Mouse (Mus musculus) kidney, postnatal 0 days (tissue): ENCODE results near the gene Nucb1. TPM values are rescaled to one million over a fixed set of nuclear protein-coding genes. Genes with fewer than 3 reads are reported as not detected.

Source experiments
- ATAC-seq: fragments of 200-750 bp; cut with Nextera tagmentation; replicated peaks from 2 replicates; pipeline ENCODE4 v1.8.0; 2017; ENCODE audit warnings: low read depth, moderate number of reproducible peaks, moderate TSS enrichment, moderate library complexity; ENCODE audit not compliant: low FRiP score
- DNase-seq: peaks from one replicate; pipeline ENCODE4 v3.0.0-alpha.2; 2016; ENCODE audit warnings: low spot score
- H3K27ac ChIP-seq: fragments of 300-500 bp; sonication (generic); 2 replicates; pipeline ENCODE4 v1.5.1; 2014; ENCODE audit warnings: mild to moderate bottlenecking
- H3K27me3 ChIP-seq: fragments of 300-500 bp; sonication (generic); 2 replicates; pipeline ENCODE4 v1.6.1; 2014; ENCODE audit warnings: low read length, mixed read lengths; ENCODE audit not compliant: insufficient read depth
- H3K36me3 ChIP-seq: fragments of 300-500 bp; sonication (generic); 2 replicates; pipeline ENCODE4 v1.6.1; 2014; ENCODE audit warnings: low read length, mixed read lengths; ENCODE audit not compliant: insufficient read depth
- H3K4me1 ChIP-seq: fragments of 300-500 bp; sonication (generic); replicated peaks from 2 replicates; pipeline ENCODE4 v1.6.1; 2014; ENCODE audit warnings: antibody characterized with exemption, low read length, mixed read lengths; ENCODE audit not compliant: insufficient read depth
- H3K4me2 ChIP-seq: fragments of 300-500 bp; sonication (generic); 2 replicates; pipeline ENCODE4 v1.6.1; 2014; ENCODE audit warnings: mild to moderate bottlenecking, low read length, moderate library complexity, mixed read lengths
- H3K4me3 ChIP-seq: fragments of 300-500 bp; sonication (generic); replicated peaks from 2 replicates; pipeline ENCODE4 v1.5.1; 2014; ENCODE audit warnings: low read depth, low read length
- H3K9ac ChIP-seq: fragments of 300-500 bp; sonication (generic); 2 replicates; pipeline ENCODE4 v1.6.1; 2014; ENCODE audit warnings: low read depth, low read length
- H3K9me3 ChIP-seq: fragments of 300-500 bp; sonication (generic); replicated peaks from 2 replicates; pipeline ENCODE4 v1.6.1; 2016; ENCODE audit warnings: low read length, inconsistent platforms, mixed read lengths
- CTCF ChIP-seq: IDR thresholded peaks from 2 replicates; pipeline ENCODE4 v1.5.1; 2016; ENCODE audit warnings: antibody characterized with exemption, low read depth, mild to moderate bottlenecking, moderate library complexity
- WGBS: fragments of 180-500 bp; shearing (Covaris S2); extraction: QIAGEN DNeasy Blood & Tissue Kit; methylation state at CpG from one replicate; pipeline ENCODE4 v1.1.7; 2014; 5-methylcytosine and 5-hydroxymethylcytosine counted together
- polyA plus RNA-seq: library from polyadenylated mRNA; unstranded; fragments of >200 nt; fragmentation: Nextera tagmentation; extraction: Ambion mirVana; gene quantifications from 2 replicates; pipeline ENCODE4 v1.2.1, GENCODE M21; 2015

The Nucb1 gene
- polyA plus RNA-seq, 1 experiment from 2014 or later: 246 TPM

DNA sequence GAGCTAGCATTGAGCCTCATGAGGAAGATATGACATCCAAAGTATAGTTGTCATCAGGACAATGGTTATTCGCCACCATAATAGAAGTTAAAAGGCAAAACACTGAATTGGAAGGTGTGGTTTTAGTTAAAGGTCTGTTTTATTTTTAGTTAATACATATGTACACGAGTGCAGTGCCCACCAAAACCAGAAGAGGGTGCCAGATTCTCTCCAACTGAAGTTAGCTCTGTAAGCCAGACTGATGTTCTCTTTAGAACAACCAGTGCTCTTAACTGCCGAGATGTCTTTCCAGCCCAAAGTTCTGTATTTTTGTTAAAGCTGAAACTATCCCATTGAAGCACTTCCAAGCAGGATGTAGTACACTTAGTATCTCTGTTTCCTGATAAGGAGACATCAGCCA lies 39.3 kb downstream of the Nucb1 start:
- Histone ChIP-seq H3K27me3 (no peaks in the 10 kb centered on the region), H3K27ac (no peak overlapping the region), H3K9ac (no peak overlapping the region), H3K36me3 (no peaks in the 10 kb centered on the region), H3K4me2 (no peak overlapping the region), H3K4me3 (no peak overlapping the region), H3K9me3 (no peaks in the 10 kb centered on the region), H3K4me1 (peaks cover 2% of the 10 kb centered on the region; the same call in 1 of the 2 replicates)
- no peak for ATAC-seq
- peak; percentile 90 for DNase-seq
- TF ChIP-seq CTCF: peak; percentile 88
- 5% methylated on average over 3 of the region's 3 CpGs for WGBS

- DNase-seq (no peak), ATAC-seq (no peak)
- no peak overlapping the region for H3K27ac ChIP-seq
- WGBS: 38% methylated on average over 7 of the region's 7 CpGs
- H3K4me3 ChIP-seq: peak overlapping the region; percentile 78
- H3K4me1 ChIP-seq: peaks cover 7% of the 10 kb centered on the region; the same call in 1 of the 2 replicates
- TF ChIP-seq CTCF: no peak
- H3K9me3 ChIP-seq: no peaks in the 10 kb centered on the region
- peaks cover 7% of the 10 kb centered on the region; the same call in 1 of the 2 replicates for H3K36me3 ChIP-seq
- H3K27me3 ChIP-seq: no peaks in the 10 kb centered on the region
- peak overlapping the region; percentile 90 for H3K4me2 ChIP-seq
- H3K9ac ChIP-seq: no peak overlapping the region
Observed at GRCm38 (mm10) chr7:45467090-45467670, 43.0 kb downstream of the Nucb1 start.

DNA sequence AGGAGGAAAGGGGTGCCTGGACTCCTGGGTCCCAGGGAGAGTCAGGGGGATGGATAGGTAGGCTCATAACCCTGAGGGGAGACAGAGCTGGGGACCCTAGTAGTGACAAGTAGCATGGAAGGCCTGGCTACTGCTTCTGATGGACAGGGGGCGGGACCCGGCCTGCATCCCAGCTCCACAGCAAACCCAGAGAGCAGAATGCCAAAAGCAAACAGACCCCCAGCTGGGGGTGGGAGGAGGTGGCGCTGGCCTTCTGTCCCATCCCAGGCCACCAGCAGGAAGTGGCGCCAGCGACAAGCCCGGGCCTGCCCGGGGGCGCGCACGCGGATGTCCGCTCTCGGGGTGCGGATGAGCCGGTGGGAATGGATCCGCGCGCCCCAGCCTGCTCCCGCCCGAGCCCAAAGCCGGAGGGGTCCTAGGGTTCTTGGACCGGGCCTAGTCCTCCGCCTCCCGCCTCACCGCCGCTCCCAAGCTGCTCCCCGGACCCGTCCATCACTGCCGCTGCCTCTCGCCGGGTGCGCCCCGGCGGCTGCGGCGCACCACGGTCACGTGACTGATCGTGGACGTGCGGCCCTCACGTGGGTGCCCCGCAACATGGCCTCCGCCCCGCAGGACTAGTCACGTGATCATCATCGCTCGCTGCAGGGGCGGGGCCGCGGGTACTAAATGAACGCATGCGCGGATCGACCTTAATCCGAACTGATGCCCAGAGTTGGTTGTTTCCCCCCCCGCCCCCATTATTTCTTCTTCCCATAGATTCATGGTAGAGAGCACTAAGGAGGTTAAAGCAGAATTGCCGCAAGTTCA lies 43.7 kb downstream of the Nucb1 start, which contains the start of gene Bax:
Bax (minus strand) TSS at position 616 of the 807 bp plus-strand sequence.
- Histone ChIP-seq H3K4me3 (peak within 1 kb of the TSS; percentile 78), H3K4me1 (peaks cover 7% of the 10 kb centered on the region; the same call in 1 of the 2 replicates), H3K4me2 (peak within 1 kb of the TSS; percentile 90), H3K9ac (peak within 1 kb of the TSS; percentile 82), H3K36me3 (peaks cover 7% of the 10 kb centered on the region; the same call in 1 of the 2 replicates), H3K27me3 (no peaks in the 10 kb centered on the region), H3K9me3 (no peaks in the 10 kb centered on the region), H3K27ac (peak within 1 kb of the TSS; percentile 75)
- peak; percentile 34 for TF ChIP-seq CTCF
- WGBS: under 1% methylated on average over 53 of the region's 58 CpGs
- ATAC-seq (peak; percentile 75), DNase-seq (peak; percentile 99)

GRCm38 (mm10) chr7:45465549-45465948 lies 44.7 kb downstream of the Nucb1 start:
- no peak for ATAC-seq

DNA sequence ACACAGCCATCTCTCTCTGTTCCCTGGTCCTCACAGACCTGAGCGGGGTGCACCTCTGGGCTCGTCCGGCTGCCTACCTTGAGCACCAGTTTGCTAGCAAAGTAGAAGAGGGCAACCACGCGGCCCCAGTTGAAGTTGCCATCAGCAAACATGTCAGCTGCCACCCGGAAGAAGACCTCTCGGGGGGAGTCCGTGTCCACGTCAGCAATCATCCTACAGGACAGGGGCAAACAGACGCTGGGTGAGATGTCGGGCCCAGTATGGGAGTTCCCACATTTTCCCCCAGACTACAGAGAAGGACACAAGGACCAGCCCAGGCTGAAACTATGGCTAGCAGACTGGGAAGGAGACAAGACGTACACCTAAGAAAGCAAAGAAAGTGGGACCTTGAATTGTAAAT lies 45.1 kb downstream of the Nucb1 start:
- Histone ChIP-seq H3K4me1 (peaks cover 17% of the 10 kb centered on the region), H3K27me3 (no peaks in the 10 kb centered on the region), H3K36me3 (peaks cover 7% of the 10 kb centered on the region; the same call in 1 of the 2 replicates), H3K9ac (no peak overlapping the region), H3K27ac (no peak overlapping the region), H3K4me2 (no peak overlapping the region), H3K9me3 (no peaks in the 10 kb centered on the region), H3K4me3 (no peak overlapping the region)
- no peak for DNase-seq
- no peak for ATAC-seq
- TF ChIP-seq CTCF: no peak
- WGBS: 93% methylated on average over 12 of the region's 12 CpGs

More at GRCm38 (mm10) chr7:45465549-45465948, 44.7 kb downstream of the Nucb1 start:
- Histone ChIP-seq H3K4me3 (peak overlapping the region; percentile 78; the same call in 1 of the 2 replicates), H3K4me1 (peaks cover 12% of the 10 kb centered on the region), H3K4me2 (peak overlapping the region; percentile 90), H3K9ac (peak overlapping the region; percentile 82; the same call in 1 of the 2 replicates), H3K27me3 (no peaks in the 10 kb centered on the region), H3K27ac (no peak overlapping the region), H3K9me3 (no peaks in the 10 kb centered on the region), H3K36me3 (peaks cover 7% of the 10 kb centered on the region; the same call in 1 of the 2 replicates)
- 76% methylated on average over 9 of the region's 9 CpGs for WGBS
- 0 out of 2 replicates have a peak, but pooled peaks have one; percentile 31 for TF ChIP-seq CTCF
- no peak for DNase-seq

DNA sequence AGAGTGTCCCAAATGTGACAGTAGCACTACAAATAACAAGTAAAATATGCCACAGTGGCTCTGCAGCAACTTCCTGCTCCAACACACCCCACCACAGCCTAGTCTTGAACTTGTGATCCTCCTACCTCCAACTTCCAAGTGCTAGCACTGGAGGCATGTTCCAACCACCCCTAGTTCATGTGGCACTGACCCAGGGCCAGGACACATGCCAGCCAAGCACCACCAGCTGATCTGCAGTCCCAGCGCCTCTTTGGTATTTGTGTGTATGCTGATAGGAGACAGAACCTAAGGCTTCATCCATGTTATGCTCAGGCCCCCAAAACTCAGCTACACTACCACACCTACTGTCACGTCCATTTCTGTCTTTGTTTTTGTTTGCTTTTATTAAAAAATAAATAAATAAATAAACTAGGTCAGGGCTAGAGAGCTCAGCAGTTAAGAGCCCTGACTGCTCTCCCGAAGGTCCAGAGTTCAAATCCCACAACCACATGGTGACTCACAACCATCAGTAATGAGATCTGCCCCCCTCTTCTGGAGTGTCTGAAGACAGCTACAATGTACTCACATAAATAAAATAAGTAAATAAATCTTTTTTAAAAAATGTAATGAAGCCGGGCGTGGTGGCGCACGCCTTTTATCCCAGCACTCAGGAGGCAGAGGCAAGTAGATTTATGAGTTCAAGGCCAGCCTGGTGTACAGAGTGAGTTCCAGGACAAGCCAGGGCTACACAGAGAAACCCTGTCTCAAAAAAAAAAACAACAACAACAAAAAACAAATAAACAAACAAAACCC lies 46.0 kb downstream of the Nucb1 start:
- Histone ChIP-seq H3K27me3 (no peaks in the 10 kb centered on the region), H3K27ac (no peak overlapping the region), H3K4me2 (no peak overlapping the region), H3K36me3 (peaks cover 7% of the 10 kb centered on the region; the same call in 1 of the 2 replicates), H3K9me3 (no peaks in the 10 kb centered on the region), H3K9ac (no peak overlapping the region), H3K4me1 (peaks cover 17% of the 10 kb centered on the region), H3K4me3 (no peak overlapping the region)
- ATAC-seq (no peak), DNase-seq (no peak)
- TF ChIP-seq CTCF: no peak
- 94% methylated on average over 7 of the region's 7 CpGs for WGBS
